Mouse (Mus musculus) heart, adult 2 months (tissue): ENCODE measurements around the gene Mdk.

Experiments used
- CTCF ChIP-seq: fragments of 200-600 bp; IDR thresholded peaks from 2 replicates; pipeline ENCODE4 v1.8.1; 2022; ENCODE audit warnings: antibody characterized with exemption, mild to moderate bottlenecking, moderate library complexity
- EP300 ChIP-seq: fragments of 200-500 bp; IDR thresholded peaks from 2 replicates; pipeline ENCODE4 v1.6.1; 2011; ENCODE audit warnings: low read depth, low read length, control low read depth; ENCODE audit not compliant: insufficient read depth
- POLR2A ChIP-seq: fragments of 200-500 bp; IDR thresholded peaks from 2 replicates; pipeline ENCODE4 v1.6.1; 2011; ENCODE audit warnings: mild to moderate bottlenecking, low read depth, low read length, control low read depth; ENCODE audit not compliant: insufficient read depth

DNA sequence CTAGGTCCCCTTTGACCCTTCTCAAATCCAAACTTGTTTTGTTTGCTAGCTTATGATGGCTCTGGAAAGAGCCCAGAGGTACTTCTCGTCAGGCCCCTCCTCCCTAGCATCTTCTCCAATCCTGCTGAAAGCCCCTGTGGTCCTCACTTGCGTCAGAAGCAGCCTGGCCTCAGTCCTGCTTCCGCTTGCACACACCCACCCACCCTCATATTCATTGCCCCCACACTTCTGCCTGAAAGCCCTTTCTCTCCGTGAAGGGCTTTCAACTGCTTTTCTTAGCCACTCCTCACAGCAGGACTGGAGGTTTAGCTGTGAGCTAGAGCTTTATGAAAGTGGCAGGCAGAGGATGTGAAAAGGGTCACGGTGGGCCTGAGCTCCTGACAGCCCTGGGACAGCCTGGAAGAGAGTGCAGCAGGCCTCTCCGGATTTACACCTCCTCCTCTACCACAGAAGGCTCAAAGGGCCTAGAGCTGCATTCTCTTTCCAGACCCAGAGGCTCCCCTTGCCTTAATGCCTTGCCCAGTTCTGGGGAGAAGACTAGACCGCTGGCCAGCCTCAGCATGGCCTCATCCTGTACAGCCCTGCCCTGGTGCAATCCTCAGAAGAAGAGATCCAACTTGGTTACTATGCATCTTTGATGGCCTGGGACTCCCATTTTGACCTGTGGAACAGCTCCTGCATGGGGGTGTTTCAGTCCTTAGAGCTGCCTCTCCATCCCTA lies 41.5 kb upstream of the Mdk start:
- no peak for TF ChIP-seq POLR2A
- TF ChIP-seq CTCF: no peak
- TF ChIP-seq EP300: no peak
